Mouse (Mus musculus): ENCODE measurements around the gene Stil.

DNA sequence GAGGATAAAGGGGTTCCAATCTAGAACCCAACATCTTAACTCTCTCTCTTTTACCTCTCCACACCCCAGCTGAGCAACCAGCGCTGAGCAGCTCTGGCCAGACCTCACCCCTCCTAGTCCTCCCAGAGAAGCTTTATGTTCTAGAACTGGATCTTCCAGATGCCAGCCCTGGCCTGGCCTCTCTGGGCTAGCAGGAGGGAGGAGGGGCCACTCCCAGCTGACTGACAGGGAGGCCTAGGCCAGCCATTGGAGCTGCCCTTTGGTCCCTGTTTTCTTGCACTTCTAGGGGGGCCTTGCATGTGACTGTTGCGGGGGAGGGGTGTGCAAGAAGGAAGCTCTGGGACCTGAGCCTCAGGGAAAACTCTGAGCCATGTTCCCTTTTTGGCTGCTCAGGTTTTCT lies 90.6 kb downstream of the Stil start:
- TF ChIP-seq POLR2A (IDR thresholded peaks at IDR 0.05; ENCODE audit: borderline replicate concordance, low read depth, low read length) = no peak
- no peak for TF ChIP-seq CTCF (IDR thresholded peaks at IDR 0.05; ENCODE audit: low read depth, low read length)

Data from bone marrow macrophage, adult 2 months (primary cell).